Mouse (Mus musculus): ENCODE results near the gene Gm49368. TPM values are rescaled to one million over a fixed set of nuclear protein-coding genes. Genes with fewer than 3 reads are reported as not detected.

Gene Gm49368
- total RNA-seq, 2 experiments from 2014 or later: 2.3 to 11.2 TPM

- no peak; the same call in 1 of the 2 replicates for ATAC-seq (ENCODE audit: poor library complexity, severe bottlenecking)
Observed at GRCm38 (mm10) chr7:128119726-128120490, 57.4 kb downstream of the Gm49368 start.

DNA sequence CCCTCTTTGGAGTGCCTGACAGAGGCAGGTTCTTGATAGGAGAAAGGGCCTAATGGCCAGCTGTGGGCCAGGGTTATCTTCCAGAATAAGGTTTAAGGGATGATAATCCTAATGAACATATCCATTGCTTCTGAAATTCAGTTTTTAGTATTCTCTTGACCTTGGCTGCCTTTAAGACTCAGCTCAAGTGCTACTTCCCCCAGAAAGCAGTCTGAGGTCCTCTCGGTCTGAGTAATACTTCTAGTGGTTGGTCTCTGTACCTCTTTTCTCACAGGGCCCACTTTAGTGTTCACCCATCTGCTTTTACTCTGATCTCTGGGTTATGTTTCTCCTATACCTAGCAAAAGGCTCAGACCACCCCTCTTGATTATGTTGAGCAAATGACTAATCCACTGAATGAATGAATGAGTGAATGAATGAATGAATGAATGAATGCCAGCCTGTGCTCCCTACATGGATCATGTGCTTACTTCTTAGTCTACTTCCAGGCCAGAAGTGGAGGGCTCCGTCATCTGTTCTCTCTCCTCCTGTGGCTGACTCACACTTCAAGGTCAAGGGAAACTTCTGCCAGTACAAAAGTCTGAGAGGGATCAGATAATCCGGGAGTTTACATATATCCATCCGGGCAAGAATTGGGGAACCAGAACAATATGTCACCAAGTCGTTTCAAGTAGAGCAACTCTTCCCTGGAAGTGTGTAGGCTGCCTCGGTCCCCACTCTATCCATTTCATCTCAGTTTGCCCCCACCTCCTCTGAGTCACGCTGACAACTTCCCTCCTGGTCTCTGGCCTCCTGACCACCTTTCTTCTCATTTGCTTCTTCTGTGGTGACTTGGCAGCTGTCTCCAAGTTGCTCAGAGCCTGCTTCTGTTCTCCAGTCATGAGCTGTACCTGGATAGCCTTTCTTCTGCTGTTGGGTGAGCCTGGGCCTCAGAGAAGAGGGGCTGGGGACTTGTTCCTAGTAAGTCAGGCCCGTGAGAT lies 66.5 kb downstream of the Gm49368 start, which contains the start of gene Itgax:
Itgax (plus strand) TSS at position 807 of the 980 bp plus-strand sequence.
- ATAC-seq (ENCODE audit: poor library complexity, severe bottlenecking): 0 out of 2 replicates have a peak, but pooled peaks have one; percentile 19

- ATAC-seq (ENCODE audit: poor library complexity, severe bottlenecking): no peak
Observed at GRCm38 (mm10) chr7:128132148-128132547, 69.7 kb downstream of the Gm49368 start.

DNA sequence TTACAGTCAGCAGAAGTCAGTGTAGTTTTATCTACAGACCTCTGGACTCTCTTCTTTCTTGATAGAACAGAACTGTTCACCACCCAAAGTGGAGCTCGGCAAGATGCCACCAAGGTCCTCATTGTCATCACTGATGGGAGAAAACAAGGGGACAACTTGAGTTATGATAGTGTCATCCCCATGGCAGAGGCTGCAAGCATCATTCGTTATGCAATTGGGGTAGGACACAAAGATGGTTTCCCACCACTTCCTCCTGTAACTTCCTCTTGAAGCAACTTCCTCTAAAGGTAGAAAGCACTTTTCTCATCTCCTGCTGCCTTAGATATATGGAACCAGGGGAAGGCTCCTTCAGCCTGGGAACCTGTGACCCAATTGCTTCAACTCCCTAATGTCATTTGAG lies 71.1 kb downstream of the Gm49368 start:
- ATAC-seq (ENCODE audit: poor library complexity, severe bottlenecking): peak; percentile 86

DNA sequence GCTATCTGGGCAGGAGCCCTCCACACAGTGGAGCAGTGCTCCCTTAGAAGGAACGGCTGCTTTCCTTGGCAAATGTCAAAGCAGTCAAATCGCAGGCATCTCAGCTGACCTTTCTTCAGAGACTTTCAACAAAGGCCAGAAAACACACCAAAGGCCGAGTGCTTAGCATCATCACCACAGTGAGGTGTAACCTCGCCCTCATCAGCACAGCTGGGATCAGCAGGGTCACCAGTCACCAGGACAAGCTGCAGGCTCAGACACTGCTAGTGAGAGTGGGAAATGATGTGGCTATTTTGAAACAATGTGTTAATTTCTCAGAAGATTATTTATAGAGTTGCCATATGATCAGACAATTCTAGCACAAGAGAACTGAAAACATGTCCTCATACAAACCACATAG lies 74.4 kb downstream of the Gm49368 start:
- no peak for ATAC-seq (ENCODE audit: poor library complexity, severe bottlenecking)

GRCm38 (mm10) chr7:128139611-128140010 lies 77.1 kb downstream of the Gm49368 start:
- ATAC-seq (ENCODE audit: poor library complexity, severe bottlenecking): no peak

GRCm38 (mm10) chr7:128150970-128151369 lies 88.5 kb downstream of the Gm49368 start:
- ATAC-seq (ENCODE audit: poor library complexity, severe bottlenecking): no peak

DNA sequence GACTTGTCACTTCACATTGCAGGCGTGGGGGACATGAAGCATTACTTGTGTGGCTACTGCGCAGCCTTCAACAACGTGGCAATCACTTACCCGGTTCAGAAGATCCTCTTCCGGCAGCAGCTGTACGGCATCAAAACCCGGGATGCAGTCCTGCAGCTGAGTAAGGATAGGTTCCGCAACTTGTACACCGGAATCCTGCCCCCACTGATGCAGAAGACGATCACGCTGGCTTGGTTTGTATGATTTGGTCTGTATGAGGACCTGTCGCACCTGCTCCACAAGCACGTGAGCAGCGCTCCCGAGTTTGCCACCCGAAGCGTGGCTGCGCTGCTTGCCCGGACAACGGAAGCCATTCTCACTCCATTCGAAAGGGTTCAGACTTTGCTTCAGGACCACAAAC lies 91.6 kb downstream of the Gm49368 start, which contains the start of gene Itgad:
Itgad (plus strand) TSS at position 301 of the 400 bp plus-strand sequence.
- no peak for ATAC-seq (ENCODE audit: poor library complexity, severe bottlenecking)

DNA sequence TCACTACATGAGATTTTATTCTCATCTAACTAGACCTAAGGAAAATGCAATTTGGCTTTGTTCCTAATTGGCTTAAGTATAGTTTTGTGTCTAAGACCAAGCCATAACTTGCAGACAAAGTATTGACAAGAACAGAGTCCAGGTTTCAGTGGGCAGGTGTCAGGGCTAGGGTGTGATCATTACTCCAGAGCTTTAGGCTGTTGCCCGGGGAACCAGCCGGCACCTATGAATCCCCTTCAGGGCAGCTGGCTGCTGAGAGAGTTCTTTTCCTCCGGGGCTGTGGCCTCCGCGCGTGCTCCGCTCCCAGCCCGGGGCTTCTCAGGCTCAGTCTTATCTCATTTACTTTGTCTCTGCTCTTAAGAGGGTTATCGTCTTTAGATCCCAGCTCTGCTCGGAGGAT lies 92.4 kb downstream of the Gm49368 start:
- no peak for ATAC-seq (ENCODE audit: poor library complexity, severe bottlenecking)

- peak; percentile 49; the same call in 1 of the 2 replicates for ATAC-seq (ENCODE audit: poor library complexity, severe bottlenecking)
Observed at GRCm38 (mm10) chr7:128158688-128159354, 96.3 kb downstream of the Gm49368 start.

- ATAC-seq (ENCODE audit: poor library complexity, severe bottlenecking): no peak
Observed at GRCm38 (mm10) chr7:128164001-128164400, 101.5 kb downstream of the Gm49368 start.

DNA sequence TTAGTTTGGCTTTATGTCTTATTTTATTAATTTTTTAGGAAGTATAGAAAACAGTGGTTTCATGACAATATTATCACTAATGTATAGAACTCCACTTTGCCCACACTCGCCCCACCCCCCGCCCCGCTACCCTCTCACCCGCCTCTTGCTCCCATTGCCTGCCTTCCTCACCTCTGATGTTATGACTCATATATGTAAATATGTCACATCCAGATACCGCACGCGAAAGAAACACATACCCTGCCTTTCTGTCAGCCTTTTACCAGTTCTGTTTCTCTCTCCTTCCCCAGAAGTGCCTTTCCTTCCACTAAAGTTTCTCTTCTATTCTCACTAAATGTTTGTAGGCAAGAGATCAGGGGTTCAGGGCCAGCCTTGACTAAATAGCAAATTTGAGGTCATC lies 103.9 kb downstream of the Gm49368 start:
- ATAC-seq (ENCODE audit: poor library complexity, severe bottlenecking): no peak

GRCm38 (mm10) chr7:128169996-128170395 lies 107.5 kb downstream of the Gm49368 start:
- no peak for ATAC-seq (ENCODE audit: poor library complexity, severe bottlenecking)

Other genes with a start within 250 kb of the Gm49368 start
- 59.2 and 68.7 TPM in 2 replicates for gene Stx4a, start 238.4 kb upstream of the Gm49368 start, total RNA-seq (2015)
- gene Stx4a, start 238.4 kb upstream of the Gm49368 start, total RNA-seq (2017): 37.7 and 45.0 TPM in 2 replicates
- 0.04 TPM in 1 of 2 replicates, not detected in the other for gene Stx1b, start 238.1 kb upstream of the Gm49368 start, total RNA-seq (2015)
- not detected in 2 replicates for gene Stx1b, start 238.1 kb upstream of the Gm49368 start, total RNA-seq (2017)
- 16.4 and 22.5 TPM in 2 replicates for gene Zfp646, start 186.5 kb upstream of the Gm49368 start, total RNA-seq (2015)
- gene Zfp646, start 186.5 kb upstream of the Gm49368 start, total RNA-seq (2017): 32.2 and 36.8 TPM in 2 replicates
- gene Zfp668, start 185.9 kb upstream of the Gm49368 start, total RNA-seq (2015): 2.9 and 5.7 TPM in 2 replicates
- gene Zfp668, start 185.9 kb upstream of the Gm49368 start, total RNA-seq (2017): 1.9 and 3.1 TPM in 2 replicates
- gene Prss53, start 171.7 kb upstream of the Gm49368 start, total RNA-seq (2015): 0.48 TPM in 1 of 2 replicates, not detected in the other
- gene Prss53, start 171.7 kb upstream of the Gm49368 start, total RNA-seq (2017): not detected in 2 replicates
- gene Gm21974, start 167.2 kb upstream of the Gm49368 start, total RNA-seq (2015): not detected in 2 replicates
- not detected in 2 replicates for gene Gm21974, start 167.2 kb upstream of the Gm49368 start, total RNA-seq (2017)
- gene Vkorc1, start 167.1 kb upstream of the Gm49368 start, total RNA-seq (2015): 49.9 and 59.6 TPM in 2 replicates
- gene Vkorc1, start 167.1 kb upstream of the Gm49368 start, total RNA-seq (2017): 5.5 and 11.2 TPM in 2 replicates
- gene Bckdk, start 158.6 kb upstream of the Gm49368 start, total RNA-seq (2015): 45.1 and 47.9 TPM in 2 replicates
- gene Bckdk, start 158.6 kb upstream of the Gm49368 start, total RNA-seq (2017): 31.2 and 35.5 TPM in 2 replicates
- gene Kat8, start 150.2 kb upstream of the Gm49368 start, total RNA-seq (2015): 20.1 and 24.6 TPM in 2 replicates
- gene Kat8, start 150.2 kb upstream of the Gm49368 start, total RNA-seq (2017): 22.7 and 23.6 TPM in 2 replicates
- not detected in 2 replicates for gene Prss8, start 132.6 kb upstream of the Gm49368 start, total RNA-seq (2015)
- not detected in 2 replicates for gene Prss8, start 132.6 kb upstream of the Gm49368 start, total RNA-seq (2017)
- 0.78 and 1.1 TPM in 2 replicates for gene Prss36, start 116.0 kb upstream of the Gm49368 start, total RNA-seq (2015)
- gene Prss36, start 116.0 kb upstream of the Gm49368 start, total RNA-seq (2017): 1.7 TPM in 1 of 2 replicates, not detected in the other
- gene Fus, start 95.2 kb upstream of the Gm49368 start, total RNA-seq (2015): 106 and 143 TPM in 2 replicates
- 31.4 and 61.8 TPM in 2 replicates for gene Fus, start 95.2 kb upstream of the Gm49368 start, total RNA-seq (2017)
- gene Pycard, start 68.8 kb upstream of the Gm49368 start, total RNA-seq (2015): 251 and 323 TPM in 2 replicates
- 48.0 and 56.5 TPM in 2 replicates for gene Pycard, start 68.8 kb upstream of the Gm49368 start, total RNA-seq (2017)
- not detected in 2 replicates for gene Trim72, start 58.7 kb upstream of the Gm49368 start, total RNA-seq (2015)
- gene Trim72, start 58.7 kb upstream of the Gm49368 start, total RNA-seq (2017): not detected in 2 replicates
- 209 and 227 TPM in 2 replicates for gene Itgam, start within 50 bp of the Gm49368 start, total RNA-seq (2015)
- 286 and 332 TPM in 2 replicates for gene Itgam, start within 50 bp of the Gm49368 start, total RNA-seq (2017)
- 5.1 and 6.3 TPM in 2 replicates for gene Itgax, start 66.9 kb downstream of the Gm49368 start, total RNA-seq (2015)
- gene Itgax, start 66.9 kb downstream of the Gm49368 start, total RNA-seq (2017): 9.8 and 9.9 TPM in 2 replicates
- 1.5 and 3.4 TPM in 2 replicates for gene Itgad, start 91.7 kb downstream of the Gm49368 start, total RNA-seq (2015)
- gene Itgad, start 91.7 kb downstream of the Gm49368 start, total RNA-seq (2017): 0.26 and 0.73 TPM in 2 replicates
- 1.3 and 6.9 TPM in 2 replicates for gene Cox6a2, start 143.7 kb downstream of the Gm49368 start, total RNA-seq (2015)
- gene Cox6a2, start 143.7 kb downstream of the Gm49368 start, total RNA-seq (2017): 2.9 and 5.4 TPM in 2 replicates
- gene Armc5, start 174.7 kb downstream of the Gm49368 start, total RNA-seq (2015): 3.1 and 3.9 TPM in 2 replicates
- gene Armc5, start 174.7 kb downstream of the Gm49368 start, total RNA-seq (2017): 7.0 TPM in 2 replicates
- 4.4 and 5.1 TPM in 2 replicates for gene 9130023H24Rik, start 175.3 kb downstream of the Gm49368 start, total RNA-seq (2015)
- 4.3 and 5.3 TPM in 2 replicates for gene 9130023H24Rik, start 175.3 kb downstream of the Gm49368 start, total RNA-seq (2017)
- gene Tgfb1i1, start 184.1 kb downstream of the Gm49368 start, total RNA-seq (2015): 1.1 TPM in 1 of 2 replicates, not detected in the other
- gene Tgfb1i1, start 184.1 kb downstream of the Gm49368 start, total RNA-seq (2017): 0.07 TPM in 1 of 2 replicates, not detected in the other
- gene Slc5a2, start 203.0 kb downstream of the Gm49368 start, total RNA-seq (2015): 0.68 TPM in 1 of 2 replicates, not detected in the other
- not detected in 2 replicates for gene Slc5a2, start 203.0 kb downstream of the Gm49368 start, total RNA-seq (2017)
- gene BC017158, start 235.5 kb downstream of the Gm49368 start, total RNA-seq (2015): 12.7 and 19.7 TPM in 2 replicates
- gene BC017158, start 235.5 kb downstream of the Gm49368 start, total RNA-seq (2017): 8.8 and 9.7 TPM in 2 replicates

All from megakaryocyte, adult 5-6 weeks (primary cell).